Mouse (Mus musculus): Measurements from ENCODE around the gene Olfr776. TPM values are rescaled to one million over a fixed set of nuclear protein-coding genes. Genes with fewer than 3 reads are reported as not detected.
"Not testable (repeated sequence)": the region's sequence is repeated elsewhere in the genome, so short reads cannot be mapped to it uniquely, and the experiment has no call there.

Gene Olfr776
- total RNA-seq (2021), result not detected
- long read RNA-seq, experiment 1, result 0 reads
- long read RNA-seq, experiment 2, result 0 reads

- DNase-seq, result no peak
Measured at GRCm38 (mm10) chr10:129258827-129259226, at the start of gene Olfr776. Gene Olfr776 (plus strand): TSS chr10:129259127.

GRCm38 (mm10) chr10:129230737-129231136 lies 28.2 kb upstream of the Olfr776 start:
- no peak for DNase-seq

GRCm38 (mm10) chr10:129235904-129236303 lies 23.0 kb upstream of the Olfr776 start, which contains the start of gene Olfr774:
Gene Olfr774 (plus strand): TSS chr10:129236204.
- no peak for DNase-seq

GRCm38 (mm10) chr10:129248112-129248511 lies 10.8 kb upstream of the Olfr776 start, which contains the start of gene Olfr775:
Gene Olfr775 (plus strand): TSS chr10:129248412.
- no peak for DNase-seq

GRCm38 (mm10) chr10:129271081-129271535 lies 12.2 kb downstream of the Olfr776 start, which contains the start of gene Olfr777:
Gene Olfr777 (minus strand): TSS chr10:129271485.
- no peak for DNase-seq

- DNase-seq, result not testable (repeated sequence)
Measured at GRCm38 (mm10) chr10:129312973-129313372, 54.0 kb downstream of the Olfr776 start.

GRCm38 (mm10) chr10:129313521-129313920 lies 54.6 kb downstream of the Olfr776 start:
- DNase-seq, result not testable (repeated sequence)

Other genes with a start within 250 kb of the Olfr776 start
- not detected for gene Olfr763, start 248.3 kb upstream of the Olfr776 start, total RNA-seq (2021)
- gene Olfr764-ps1, start 219.2 kb upstream of the Olfr776 start, total RNA-seq (2021), result not detected
- not detected for gene Olfr765, start 209.1 kb upstream of the Olfr776 start, total RNA-seq (2021)
- gene Olfr766-ps1, start 190.2 kb upstream of the Olfr776 start, total RNA-seq (2021), result not detected
- not detected for gene Olfr767, start 176.2 kb upstream of the Olfr776 start, total RNA-seq (2021)
- gene Olfr768, start 159.8 kb upstream of the Olfr776 start, total RNA-seq (2021), result not detected
- gene Olfr769, start 141.3 kb upstream of the Olfr776 start, total RNA-seq (2021), result not detected
- not detected for gene Olfr770, start 120.1 kb upstream of the Olfr776 start, total RNA-seq (2021)
- not detected for gene Olfr771, start 94.4 kb upstream of the Olfr776 start, total RNA-seq (2021)
- gene Olfr772, start 81.2 kb upstream of the Olfr776 start, total RNA-seq (2021), result not detected
- gene Olfr773, start 71.7 kb upstream of the Olfr776 start, total RNA-seq (2021), result not detected
- gene Olfr774, start 22.9 kb upstream of the Olfr776 start, total RNA-seq (2021), result not detected
- not detected for gene Olfr775, start 10.7 kb upstream of the Olfr776 start, total RNA-seq (2021)
- gene Olfr777, start 12.4 kb downstream of the Olfr776 start, total RNA-seq (2021), result not detected
- not detected for gene Olfr780, start 59.0 kb downstream of the Olfr776 start, total RNA-seq (2021)
- gene Olfr781, start 69.7 kb downstream of the Olfr776 start, total RNA-seq (2021), result not detected
- gene Olfr782, start 89.7 kb downstream of the Olfr776 start, total RNA-seq (2021), result not detected
- gene Olfr784, start 125.0 kb downstream of the Olfr776 start, total RNA-seq (2021), result not detected
- gene Olfr785, start 146.3 kb downstream of the Olfr776 start, total RNA-seq (2021), result not detected
- not detected for gene Olfr786, start 168.2 kb downstream of the Olfr776 start, total RNA-seq (2021)
- not detected for gene Olfr787, start 202.7 kb downstream of the Olfr776 start, total RNA-seq (2021)
- gene Olfr788, start 211.9 kb downstream of the Olfr776 start, total RNA-seq (2021), result not detected
- gene Olfr789, start 225.6 kb downstream of the Olfr776 start, total RNA-seq (2021), result not detected
- gene Olfr790, start 239.4 kb downstream of the Olfr776 start, total RNA-seq (2021), result not detected

All from heart, adult 18-20 months (tissue).